Mouse (Mus musculus) midbrain, embryonic 10.5 days (tissue): Measurements from ENCODE around the gene Phyhd1. TPM values are rescaled to one million over a fixed set of nuclear protein-coding genes. Genes with fewer than 3 reads are reported as not detected.
A peak's percentile ranks its signal among the peaks of the same experiment; 100 is the strongest.

Source experiments
- DNase-seq: peaks from one replicate; pipeline ENCODE4 v3.0.0-alpha.2; 2017; ENCODE audit warnings: low spot score
- H3K27ac ChIP-seq: fragments of 300-500 bp; sonication (generic); replicated peaks from 2 replicates; pipeline ENCODE4 v1.5.1; 2016; ENCODE audit warnings: mild to moderate bottlenecking
- H3K27me3 ChIP-seq: fragments of 300-500 bp; sonication (generic); 2 replicates; pipeline ENCODE4 v1.6.1; 2016; ENCODE audit warnings: low read depth, mild to moderate bottlenecking; ENCODE audit not compliant: poor library complexity, severe bottlenecking
- H3K36me3 ChIP-seq: fragments of 300-500 bp; sonication (generic); 2 replicates; pipeline ENCODE4 v1.6.1; 2016; ENCODE audit warnings: mild to moderate bottlenecking, moderate library complexity
- H3K4me1 ChIP-seq: fragments of 300-500 bp; sonication (generic); 2 replicates; pipeline ENCODE4 v1.6.1; 2016
- H3K4me3 ChIP-seq: fragments of 300-500 bp; sonication (generic); 2 replicates; pipeline ENCODE4 v1.5.1; 2016; ENCODE audit warnings: mild to moderate bottlenecking, moderate library complexity
- H3K9me3 ChIP-seq: fragments of 300-500 bp; sonication (generic); replicated peaks from 2 replicates; pipeline ENCODE4 v1.6.1; 2016; ENCODE audit warnings: mild to moderate bottlenecking
- WGBS: fragments of 180-500 bp; shearing (Covaris S2); methylation state at CpG from one replicate; pipeline ENCODE4 v1.1.7; 2016; 5-methylcytosine and 5-hydroxymethylcytosine counted together
- polyA plus RNA-seq: library from polyadenylated mRNA; unstranded; fragments of >200 nt; fragmentation: Nextera tagmentation; extraction: Ambion mirVana; gene quantifications from 2 replicates; pipeline ENCODE4 v1.2.1, GENCODE M21; 2016

Gene Phyhd1
- polyA plus RNA-seq, 1 experiment from 2014 or later = 2.7 TPM

- no peak for DNase-seq
- Histone ChIP-seq H3K9me3 (no peaks in the 10 kb centered on the region), H3K4me1 (no peaks in the 10 kb centered on the region; the same call in 1 of the 2 replicates), H3K27me3 (no peaks in the 10 kb centered on the region), H3K36me3 (peaks cover 100% of the 10 kb centered on the region), H3K27ac (no peak overlapping the region), H3K4me3 (no peak overlapping the region)
- WGBS = 94% methylated on average over 15 of the region's 15 CpGs
Measured at GRCm38 (mm10) chr2:30259131-30260064, 6.6 kb upstream of the Phyhd1 start.

- 87% methylated on average over 4 of the region's 4 CpGs for WGBS
- H3K36me3 ChIP-seq = peaks cover 94% of the 10 kb centered on the region
- H3K27me3 ChIP-seq = no peaks in the 10 kb centered on the region
- H3K27ac ChIP-seq = no peak overlapping the region
- H3K4me3 ChIP-seq = no peak overlapping the region
- H3K9me3 ChIP-seq = no peaks in the 10 kb centered on the region
- DNase-seq = no peak
- H3K4me1 ChIP-seq = peaks cover 16% of the 10 kb centered on the region
Measured at GRCm38 (mm10) chr2:30261064-30261736, 4.8 kb upstream of the Phyhd1 start.

DNA sequence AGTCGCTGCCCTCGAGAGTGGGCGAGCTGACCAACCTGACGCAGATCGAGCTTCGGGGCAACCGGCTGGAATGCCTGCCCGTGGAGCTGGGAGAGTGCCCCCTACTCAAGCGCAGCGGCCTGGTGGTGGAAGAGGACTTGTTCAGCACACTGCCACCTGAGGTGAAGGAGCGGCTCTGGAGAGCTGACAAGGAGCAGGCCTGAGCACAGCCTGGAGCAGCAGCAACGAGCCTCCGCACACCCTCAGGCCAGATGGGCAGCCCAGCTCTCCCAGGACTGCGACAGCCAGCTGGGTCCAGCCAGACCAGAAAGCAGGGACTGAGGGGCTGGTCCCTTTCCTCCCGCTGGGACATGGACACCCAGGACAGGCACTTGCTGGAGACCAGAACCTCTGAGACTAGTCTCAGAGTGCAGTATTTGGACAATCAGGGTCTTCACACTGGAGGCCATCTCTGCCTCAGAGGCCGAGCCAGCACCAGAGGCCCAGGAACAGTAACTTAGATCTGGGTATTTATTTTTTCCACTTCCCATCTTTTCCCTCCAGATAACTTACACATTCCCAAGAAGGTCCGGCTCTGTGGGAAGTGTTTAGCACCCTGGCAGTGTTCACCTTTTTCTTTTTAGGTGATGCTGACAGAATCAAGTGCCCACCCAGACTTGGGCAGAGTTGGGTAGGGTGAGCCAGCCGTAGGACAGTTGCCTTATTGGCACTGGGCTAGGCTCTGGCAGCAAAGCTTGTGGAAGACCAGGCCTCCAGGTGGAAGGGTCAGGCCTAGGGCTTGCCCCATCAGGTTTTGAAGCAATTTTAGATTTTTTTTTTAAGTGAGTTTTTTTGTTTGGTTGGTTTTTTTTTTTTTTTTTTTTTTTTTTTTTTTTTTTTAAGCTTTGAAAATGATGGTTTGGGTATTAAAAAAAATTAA, 3.8 kb upstream of the Phyhd1 start:
- 95% methylated on average over 18 of the region's 18 CpGs for WGBS
- no peak for DNase-seq
- Histone ChIP-seq H3K36me3 (peaks cover 84% of the 10 kb centered on the region), H3K9me3 (no peaks in the 10 kb centered on the region), H3K27me3 (no peaks in the 10 kb centered on the region), H3K27ac (peak overlapping the region; percentile 38), H3K4me1 (peaks cover 26% of the 10 kb centered on the region), H3K4me3 (no peak overlapping the region)

GRCm38 (mm10) chr2:30262840-30263441, 3.1 kb upstream of the Phyhd1 start:
- Histone ChIP-seq H3K27me3 (no peaks in the 10 kb centered on the region), H3K36me3 (peaks cover 79% of the 10 kb centered on the region), H3K4me1 (peaks cover 27% of the 10 kb centered on the region), H3K27ac (no peak overlapping the region), H3K9me3 (no peaks in the 10 kb centered on the region), H3K4me3 (no peak overlapping the region)
- DNase-seq = no peak
- 83% methylated on average over 4 of the region's 4 CpGs for WGBS

DNA sequence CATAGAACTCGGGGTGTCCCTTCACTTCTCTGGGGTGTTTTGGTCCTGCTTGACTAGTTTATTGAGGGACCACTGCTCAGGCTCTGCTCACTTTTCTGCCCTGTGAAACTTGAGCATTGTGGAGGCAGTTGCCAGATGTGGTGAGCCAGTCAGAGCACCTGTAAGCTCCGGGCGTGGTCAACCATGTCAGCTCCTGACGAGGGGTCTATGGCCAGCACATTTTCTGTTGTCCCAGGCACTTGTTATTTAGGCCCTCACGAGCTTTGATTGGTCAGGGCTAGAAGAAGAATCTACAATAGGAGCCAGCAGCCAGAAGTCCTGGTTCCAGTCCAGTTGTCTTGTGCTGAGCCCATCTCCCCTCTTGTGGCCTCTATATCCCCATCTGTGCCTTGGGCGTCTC, 2.2 kb upstream of the Phyhd1 start:
- no peak overlapping the region for H3K4me3 ChIP-seq
- H3K4me1 ChIP-seq = peaks cover 27% of the 10 kb centered on the region
- H3K27me3 ChIP-seq = no peaks in the 10 kb centered on the region
- no peak for DNase-seq
- no peaks in the 10 kb centered on the region for H3K9me3 ChIP-seq
- WGBS = 93% methylated on average over 6 of the region's 6 CpGs
- no peak overlapping the region for H3K27ac ChIP-seq
- peaks cover 70% of the 10 kb centered on the region for H3K36me3 ChIP-seq

GRCm38 (mm10) chr2:30264671-30265519, 1.1 kb upstream of the Phyhd1 start:
- DNase-seq = no peak

DNA sequence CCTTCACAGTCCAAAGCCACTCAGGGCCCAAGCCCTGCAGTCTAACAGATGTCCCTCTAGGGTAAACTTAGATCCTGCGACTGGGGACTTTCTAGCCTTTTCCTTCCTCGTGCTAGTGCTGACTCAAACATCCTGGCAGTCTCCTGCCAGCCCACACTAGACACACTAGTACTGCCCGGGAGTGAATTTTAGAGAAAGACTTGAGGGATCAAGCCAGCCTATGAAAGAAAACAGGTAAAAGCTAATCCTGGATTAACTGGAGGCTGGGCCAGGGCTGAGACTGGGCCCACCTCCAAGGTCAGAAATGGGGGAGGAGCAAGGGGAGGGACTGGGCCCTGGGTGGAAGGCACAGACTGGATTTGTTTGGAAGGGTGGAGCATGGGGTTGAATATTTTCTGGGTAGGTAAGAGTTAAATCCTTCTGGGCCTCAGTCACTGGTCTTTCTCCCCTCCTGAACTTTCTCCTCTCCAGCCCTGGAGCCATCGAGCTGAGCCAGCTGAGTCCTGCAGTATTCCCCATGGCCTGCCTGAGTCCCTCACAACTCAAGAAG, 464 bp downstream of the Phyhd1 start:
- no peak overlapping the region for H3K4me3 ChIP-seq
- no peaks in the 10 kb centered on the region for H3K9me3 ChIP-seq
- 16% methylated on average over 4 of the region's 4 CpGs for WGBS
- H3K27ac ChIP-seq = peak overlapping the region; percentile 77
- DNase-seq = peak; percentile 33
- no peaks in the 10 kb centered on the region for H3K27me3 ChIP-seq
- H3K36me3 ChIP-seq = peaks cover 44% of the 10 kb centered on the region
- peaks cover 27% of the 10 kb centered on the region for H3K4me1 ChIP-seq

More at GRCm38 (mm10) chr2:30264671-30265519, 1.1 kb upstream of the Phyhd1 start:
- WGBS = 84% methylated on average over 7 of the region's 7 CpGs
- peak overlapping the region; percentile 77; the same call in 1 of the 2 replicates for H3K27ac ChIP-seq
- no peak overlapping the region for H3K4me3 ChIP-seq
- H3K36me3 ChIP-seq = peaks cover 59% of the 10 kb centered on the region
- H3K9me3 ChIP-seq = no peaks in the 10 kb centered on the region
- no peaks in the 10 kb centered on the region for H3K27me3 ChIP-seq
- peaks cover 27% of the 10 kb centered on the region for H3K4me1 ChIP-seq

DNA sequence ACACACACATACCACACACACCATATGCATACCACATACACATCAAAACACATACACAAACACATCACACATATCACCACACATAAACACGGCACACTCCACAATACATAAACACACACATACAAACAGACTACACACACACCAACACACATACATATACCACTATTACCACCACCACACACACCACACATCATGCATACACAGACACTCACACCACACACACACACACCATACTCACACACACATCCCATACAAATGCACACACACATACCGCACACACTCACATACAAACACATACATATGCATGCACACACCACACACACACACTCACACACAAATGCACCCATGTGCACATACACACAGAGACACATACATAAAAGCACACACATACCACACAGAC, 1.5 kb downstream of the Phyhd1 start:
- H3K27me3 ChIP-seq = no peaks in the 10 kb centered on the region
- no peak for DNase-seq
- H3K36me3 ChIP-seq = peaks cover 34% of the 10 kb centered on the region
- H3K9me3 ChIP-seq = no peaks in the 10 kb centered on the region
- H3K27ac ChIP-seq = no peak overlapping the region
- H3K4me1 ChIP-seq = peaks cover 27% of the 10 kb centered on the region
- H3K4me3 ChIP-seq = no peak overlapping the region
- 97% methylated on average over 2 of the region's 2 CpGs for WGBS

GRCm38 (mm10) chr2:30268371-30268770, 2.4 kb downstream of the Phyhd1 start:
- no peak for DNase-seq
- H3K27me3 ChIP-seq = no peaks in the 10 kb centered on the region
- peaks cover 27% of the 10 kb centered on the region for H3K4me1 ChIP-seq
- H3K4me3 ChIP-seq = no peak overlapping the region
- WGBS = 59% methylated on average over 4 of the region's 4 CpGs
- peak overlapping the region; percentile 42; the same call in 1 of the 2 replicates for H3K27ac ChIP-seq
- peaks cover 28% of the 10 kb centered on the region for H3K36me3 ChIP-seq
- no peaks in the 10 kb centered on the region for H3K9me3 ChIP-seq

- no peak overlapping the region for H3K27ac ChIP-seq
- WGBS = 91% methylated on average over 17 of the region's 17 CpGs
Measured at GRCm38 (mm10) chr2:30269241-30269990, 3.4 kb downstream of the Phyhd1 start.

More at GRCm38 (mm10) chr2:30269241-30269990, 3.4 kb downstream of the Phyhd1 start:
- H3K36me3 ChIP-seq = peaks cover 17% of the 10 kb centered on the region
- DNase-seq = no peak
- no peaks in the 10 kb centered on the region for H3K27me3 ChIP-seq
- no peak overlapping the region for H3K4me3 ChIP-seq
- H3K4me1 ChIP-seq = peaks cover 27% of the 10 kb centered on the region
- H3K9me3 ChIP-seq = no peaks in the 10 kb centered on the region
